Mouse (Mus musculus): Measurements from ENCODE around the gene Tex21. TPM values are rescaled to one million over a fixed set of nuclear protein-coding genes. Genes with fewer than 3 reads are reported as not detected.
A peak's percentile ranks its signal among the peaks of the same experiment; 100 is the strongest.

The Tex21 gene
- not detected in 2 replicates for polyA plus RNA-seq (2015; fragmentation: Nextera tagmentation; extraction: Ambion mirVana)

GRCm38 (mm10) chr12:76246646-76247045 is at the start of gene Tex21:
Gene Tex21, minus strand, starts transcription at chr12:76246746.
- WGBS: 79% methylated on average over 6 of the region's 6 CpGs
- Histone ChIP-seq H3K9ac (no peak within 1 kb of the TSS), H3K27ac (no peak within 1 kb of the TSS), H3K9me3 (no peaks in the 10 kb centered on the region), H3K4me2 (no peak within 1 kb of the TSS), H3K4me3 (replicated peaks) (no peak within 1 kb of the TSS), H3K27me3 (replicated peaks) (no peaks in the 10 kb centered on the region), H3K4me1 (no peaks in the 10 kb centered on the region), H3K36me3 (no peaks in the 10 kb centered on the region)
- ATAC-seq (ENCODE audit: insufficient read depth, low FRiP score, low read depth): no peak

DNA sequence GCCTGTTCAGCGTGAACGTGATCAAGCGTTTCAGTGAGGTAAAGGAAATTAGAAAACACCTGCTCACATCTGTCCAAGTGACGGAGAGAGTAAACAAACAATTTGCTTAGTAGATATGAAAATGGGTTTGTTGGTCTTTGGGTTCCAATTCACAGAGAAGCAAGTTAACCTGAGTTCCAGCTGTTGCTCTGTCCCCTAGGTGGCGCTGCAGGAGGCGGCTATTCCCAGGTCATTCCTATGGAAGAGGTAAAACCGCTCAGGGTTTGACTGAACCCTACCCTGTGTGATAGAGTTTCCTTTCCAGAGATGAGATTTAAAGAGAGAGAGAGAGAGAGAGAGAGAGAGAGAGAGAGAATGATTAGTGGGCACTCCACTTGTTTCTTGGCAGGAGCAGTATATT is 46.6 kb upstream of the Tex21 start:
- Histone ChIP-seq H3K4me1 (no peaks in the 10 kb centered on the region), H3K36me3 (peaks cover 26% of the 10 kb centered on the region; the same call in 1 of the 2 replicates)

DNA sequence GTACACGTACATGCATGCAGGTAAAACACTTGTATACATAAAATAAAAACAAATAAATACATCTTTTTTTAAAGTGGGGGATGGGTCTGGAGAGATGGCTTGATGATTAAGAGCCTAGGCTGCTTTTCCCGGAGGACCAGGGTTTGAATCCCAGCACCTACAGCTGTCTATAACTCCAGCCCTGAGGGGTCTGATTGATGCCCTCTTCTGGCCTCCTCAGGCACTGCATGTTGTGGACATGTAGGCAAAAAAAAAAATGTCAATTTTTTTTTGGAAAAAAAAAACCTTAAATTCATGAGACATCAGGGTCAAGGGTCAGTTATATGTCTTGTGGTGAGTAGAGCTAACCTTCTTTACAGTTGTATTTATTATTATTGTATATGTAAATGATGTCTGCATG is 43.7 kb upstream of the Tex21 start:
- H3K27me3 ChIP-seq (replicated peaks): no peaks in the 10 kb centered on the region

More for the DNA sequence above, 46.6 kb upstream of the Tex21 start:
- peak; percentile 39; the same call in 1 of the 2 replicates for ATAC-seq (ENCODE audit: insufficient read depth, low FRiP score, low read depth)
- Histone ChIP-seq H3K27ac (no peak overlapping the region), H3K4me3 (replicated peaks) (no peak overlapping the region), H3K4me2 (no peak overlapping the region), H3K9me3 (no peaks in the 10 kb centered on the region), H3K27me3 (replicated peaks) (no peaks in the 10 kb centered on the region), H3K9ac (no peak overlapping the region)
- WGBS: 45% methylated on average over 7 of the region's 7 CpGs

DNA sequence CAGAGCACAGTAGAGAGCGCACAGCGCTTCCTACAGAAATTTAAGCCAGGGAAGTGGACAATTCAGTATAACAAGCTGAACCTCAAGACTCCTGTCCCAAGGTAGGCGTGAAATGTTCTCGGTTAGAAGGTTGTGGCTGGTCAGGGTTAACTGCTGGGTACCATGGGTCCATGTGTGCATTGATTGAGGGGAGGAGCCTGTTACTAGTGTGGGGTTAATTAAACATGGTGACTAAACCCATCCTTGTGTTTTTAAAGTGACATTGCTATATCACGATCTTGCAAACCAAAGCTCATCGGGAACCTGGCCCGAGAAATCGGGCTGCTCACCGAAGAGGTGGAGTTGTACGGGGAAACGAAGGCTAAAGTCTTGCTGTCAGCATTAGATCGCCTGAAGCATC is 42.9 kb upstream of the Tex21 start:
- no peaks in the 10 kb centered on the region for H3K4me1 ChIP-seq
- WGBS: 92% methylated on average over 12 of the region's 12 CpGs
- no peak overlapping the region for H3K9ac ChIP-seq
- no peak overlapping the region for H3K4me2 ChIP-seq
- no peaks in the 10 kb centered on the region for H3K9me3 ChIP-seq
- no peak for ATAC-seq (ENCODE audit: insufficient read depth, low FRiP score, low read depth)
- H3K27me3 ChIP-seq (replicated peaks): no peaks in the 10 kb centered on the region
- H3K4me3 ChIP-seq (replicated peaks): no peak overlapping the region
- H3K27ac ChIP-seq: no peak overlapping the region
- peaks cover 28% of the 10 kb centered on the region; the same call in 1 of the 2 replicates for H3K36me3 ChIP-seq

More for the DNA sequence above, 43.7 kb upstream of the Tex21 start:
- peaks cover 29% of the 10 kb centered on the region; the same call in 1 of the 2 replicates for H3K36me3 ChIP-seq
- 92% methylated on average over 2 of the region's 2 CpGs for WGBS
- H3K9ac ChIP-seq: no peak overlapping the region
- no peaks in the 10 kb centered on the region for H3K4me1 ChIP-seq
- no peaks in the 10 kb centered on the region for H3K9me3 ChIP-seq
- no peak for ATAC-seq (ENCODE audit: insufficient read depth, low FRiP score, low read depth)
- no peak overlapping the region for H3K4me2 ChIP-seq
- H3K4me3 ChIP-seq (replicated peaks): no peak overlapping the region
- H3K27ac ChIP-seq: no peak overlapping the region

DNA sequence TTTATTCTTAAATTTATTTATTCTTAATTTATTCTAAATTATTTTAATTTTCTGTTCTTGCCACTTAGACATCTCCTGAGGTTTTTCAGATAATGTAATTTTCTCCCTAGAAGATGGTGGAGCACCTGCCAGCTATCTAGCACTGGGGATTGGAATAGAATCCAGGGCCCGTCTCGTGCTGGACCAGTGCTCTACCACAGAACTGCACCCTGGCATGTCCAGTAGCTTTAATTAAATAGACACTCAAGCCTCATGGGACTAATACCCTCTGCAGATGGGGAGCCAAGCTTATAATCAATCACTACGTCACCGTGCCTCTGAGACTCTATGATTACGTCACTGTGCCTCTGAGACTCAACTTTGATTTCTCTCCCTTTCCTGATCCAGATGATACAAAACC is 41.9 kb upstream of the Tex21 start:
- H3K27ac ChIP-seq: no peak overlapping the region
- no peak for ATAC-seq (ENCODE audit: insufficient read depth, low FRiP score, low read depth)
- no peaks in the 10 kb centered on the region for H3K27me3 ChIP-seq (replicated peaks)
- H3K4me1 ChIP-seq: no peaks in the 10 kb centered on the region
- 81% methylated on average over 5 of the region's 5 CpGs for WGBS
- no peak overlapping the region for H3K9ac ChIP-seq
- H3K9me3 ChIP-seq: no peaks in the 10 kb centered on the region
- H3K4me3 ChIP-seq (replicated peaks): no peak overlapping the region
- peaks cover 23% of the 10 kb centered on the region for H3K36me3 ChIP-seq
- H3K4me2 ChIP-seq: no peak overlapping the region

- 76% methylated on average over 8 of the region's 8 CpGs for WGBS
- no peak overlapping the region for H3K4me3 ChIP-seq (replicated peaks)
- H3K9me3 ChIP-seq: no peaks in the 10 kb centered on the region
- H3K4me2 ChIP-seq: no peak overlapping the region
- no peak overlapping the region for H3K9ac ChIP-seq
- no peak for ATAC-seq (ENCODE audit: insufficient read depth, low FRiP score, low read depth)
- H3K27me3 ChIP-seq (replicated peaks): no peaks in the 10 kb centered on the region
- H3K27ac ChIP-seq: no peak overlapping the region
- H3K4me1 ChIP-seq: no peaks in the 10 kb centered on the region
- H3K36me3 ChIP-seq: peaks cover 23% of the 10 kb centered on the region
These were observed 41.4 kb upstream of the Tex21 start for GRCm38 (mm10) chr12:76287986-76288385.

DNA sequence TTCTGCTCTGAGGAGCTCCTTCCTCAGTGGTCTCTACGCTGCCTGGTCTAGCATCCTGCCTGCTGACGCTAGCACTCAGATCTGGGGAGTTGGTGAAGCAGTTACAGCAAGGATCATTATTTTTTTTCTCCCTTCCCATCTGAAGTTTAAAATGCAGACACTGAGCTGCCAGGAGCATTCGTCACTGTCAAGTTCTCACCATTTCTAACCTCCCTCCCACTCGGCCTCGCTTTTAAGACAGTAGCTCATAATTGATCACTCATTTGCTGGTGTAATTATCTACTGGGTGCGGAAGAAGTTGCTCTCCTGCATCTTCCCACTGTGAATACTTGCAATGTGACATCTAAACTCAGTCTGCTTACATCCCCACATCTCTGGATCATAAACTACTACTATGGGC is 38.9 kb upstream of the Tex21 start:
- H3K36me3 ChIP-seq: peaks cover 10% of the 10 kb centered on the region
- H3K9ac ChIP-seq: no peak overlapping the region
- no peaks in the 10 kb centered on the region for H3K4me1 ChIP-seq
- H3K27me3 ChIP-seq (replicated peaks): no peaks in the 10 kb centered on the region
- H3K9me3 ChIP-seq: no peaks in the 10 kb centered on the region
- 60% methylated on average over 6 of the region's 6 CpGs for WGBS
- no peak for ATAC-seq (ENCODE audit: insufficient read depth, low FRiP score, low read depth)
- H3K4me3 ChIP-seq (replicated peaks): no peak overlapping the region
- no peak overlapping the region for H3K4me2 ChIP-seq
- H3K27ac ChIP-seq: no peak overlapping the region

- Histone ChIP-seq H3K9me3 (no peaks in the 10 kb centered on the region), H3K36me3 (peaks cover 10% of the 10 kb centered on the region; the same call in 1 of the 2 replicates), H3K27ac (no peak overlapping the region), H3K4me3 (replicated peaks) (no peak overlapping the region), H3K9ac (no peak overlapping the region), H3K4me2 (no peak overlapping the region), H3K27me3 (replicated peaks) (no peaks in the 10 kb centered on the region), H3K4me1 (no peaks in the 10 kb centered on the region)
- ATAC-seq (ENCODE audit: insufficient read depth, low FRiP score, low read depth): no peak
- 91% methylated on average over 17 of the region's 17 CpGs for WGBS
These were observed 36.1 kb upstream of the Tex21 start for GRCm38 (mm10) chr12:76282532-76283173.

GRCm38 (mm10) chr12:76282132-76282531 is 35.6 kb upstream of the Tex21 start:
- Histone ChIP-seq H3K9ac (no peak overlapping the region), H3K36me3 (peaks cover 10% of the 10 kb centered on the region; the same call in 1 of the 2 replicates), H3K27me3 (replicated peaks) (no peaks in the 10 kb centered on the region), H3K4me2 (no peak overlapping the region), H3K27ac (no peak overlapping the region), H3K9me3 (no peaks in the 10 kb centered on the region), H3K4me1 (no peaks in the 10 kb centered on the region), H3K4me3 (replicated peaks) (no peak overlapping the region)
- WGBS: 39% methylated on average over 4 of the region's 4 CpGs
- no peak for ATAC-seq (ENCODE audit: insufficient read depth, low FRiP score, low read depth)

GRCm38 (mm10) chr12:76281111-76281660 is 34.6 kb upstream of the Tex21 start:
- no peak for ATAC-seq (ENCODE audit: insufficient read depth, low FRiP score, low read depth)
- H3K27ac ChIP-seq: no peak overlapping the region
- 71% methylated on average over 2 of the region's 2 CpGs for WGBS
- no peaks in the 10 kb centered on the region for H3K27me3 ChIP-seq (replicated peaks)
- H3K4me1 ChIP-seq: no peaks in the 10 kb centered on the region
- no peak overlapping the region for H3K9ac ChIP-seq
- H3K36me3 ChIP-seq: peaks cover 7% of the 10 kb centered on the region; the same call in 1 of the 2 replicates
- H3K4me2 ChIP-seq: no peak overlapping the region
- H3K9me3 ChIP-seq: no peaks in the 10 kb centered on the region
- H3K4me3 ChIP-seq (replicated peaks): no peak overlapping the region

DNA sequence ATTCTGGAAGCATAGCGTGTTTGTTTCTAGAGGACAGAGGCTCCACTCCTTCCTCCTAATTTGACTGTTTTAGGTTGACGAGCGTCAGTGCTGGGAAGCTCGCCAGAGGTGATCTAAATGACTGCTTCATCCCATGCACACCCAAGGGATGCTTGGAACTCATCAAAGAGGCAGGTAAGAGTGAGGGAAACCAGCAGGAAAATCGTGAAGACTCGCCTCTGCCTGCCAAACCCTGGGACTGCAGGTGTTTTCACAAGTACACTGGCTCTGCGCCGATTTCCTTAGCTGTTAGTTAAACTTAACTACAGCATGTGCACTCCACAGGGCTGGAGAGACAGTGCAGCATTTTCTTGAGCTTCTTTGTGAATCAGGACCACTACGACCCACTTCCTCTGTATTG is 34.0 kb upstream of the Tex21 start:
- ATAC-seq (ENCODE audit: insufficient read depth, low FRiP score, low read depth): no peak
- H3K4me2 ChIP-seq: no peak overlapping the region
- H3K9ac ChIP-seq: no peak overlapping the region
- H3K9me3 ChIP-seq: no peaks in the 10 kb centered on the region
- H3K27ac ChIP-seq: no peak overlapping the region
- H3K36me3 ChIP-seq: peaks cover 7% of the 10 kb centered on the region; the same call in 1 of the 2 replicates
- H3K4me3 ChIP-seq (replicated peaks): no peak overlapping the region
- H3K27me3 ChIP-seq (replicated peaks): no peaks in the 10 kb centered on the region
- H3K4me1 ChIP-seq: no peaks in the 10 kb centered on the region
- 86% methylated on average over 9 of the region's 9 CpGs for WGBS

DNA sequence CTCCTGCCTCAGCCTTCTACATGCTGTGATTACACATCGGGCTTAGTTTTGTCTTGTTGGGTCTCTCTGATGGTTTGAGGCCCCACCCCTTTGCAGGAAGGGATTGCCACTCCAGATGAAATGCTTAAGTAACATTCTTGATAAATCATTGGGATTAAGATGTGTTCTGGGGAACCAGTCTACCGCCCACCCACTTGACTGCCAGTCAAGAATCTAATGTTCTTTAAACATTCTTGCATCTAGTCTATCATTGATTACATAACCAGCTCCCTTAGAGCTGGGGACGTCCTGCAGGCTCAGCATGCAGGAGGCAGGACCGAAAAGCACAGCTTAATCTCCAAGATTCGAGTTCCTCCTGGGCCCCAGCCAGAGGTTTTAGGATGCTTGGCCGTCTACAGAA is 31.7 kb upstream of the Tex21 start:
- no peak for ATAC-seq (ENCODE audit: insufficient read depth, low FRiP score, low read depth)
- no peaks in the 10 kb centered on the region for H3K4me1 ChIP-seq
- no peaks in the 10 kb centered on the region for H3K27me3 ChIP-seq (replicated peaks)
- H3K9ac ChIP-seq: no peak overlapping the region
- H3K4me2 ChIP-seq: no peak overlapping the region
- 46% methylated on average over 6 of the region's 6 CpGs for WGBS
- H3K4me3 ChIP-seq (replicated peaks): no peak overlapping the region
- H3K36me3 ChIP-seq: 0 out of 2 replicates have a peak, but pooled peaks cover 3% of the 10 kb centered on the region
- H3K27ac ChIP-seq: no peak overlapping the region
- H3K9me3 ChIP-seq: no peaks in the 10 kb centered on the region
